Comparison of ENCODE assay signal across 8 mouse cellular contexts in genomic region chr17:46612820-46613219, GRCm38 (mm10). TPM values are rescaled to one million over a fixed set of nuclear protein-coding genes. Genes with fewer than 3 reads are reported as not detected.
A peak's percentile ranks its signal among the peaks of the same experiment; 100 is the strongest.
DNase-seq lines count a peak whose midpoint lies in the region; ATAC-seq and TF ChIP-seq lines count a peak whose summit lies in the region.

No protein-coding gene starts in this region.

- H3K27me3 ChIP-seq in heart, embryonic 10.5 days (ENCODE audit: insufficient read depth, poor library complexity, severe bottlenecking), result no peaks in the 10 kb centered on the region
- no peaks in the 10 kb centered on the region; the same call in 1 of the 2 replicates for H3K27me3 ChIP-seq in limb, embryonic 11.5 days (ENCODE audit: control insufficient read depth, insufficient read depth, low read length)

- peaks cover 13% of the 10 kb centered on the region for H3K36me3 ChIP-seq in heart, embryonic 10.5 days
- no peaks in the 10 kb centered on the region for H3K36me3 ChIP-seq in limb, embryonic 11.5 days (ENCODE audit: control insufficient read depth, insufficient read depth, low read length)

- TF ChIP-seq POLR2A in embryonic fibroblast, embryonic 13.5 days (IDR thresholded peaks at IDR 0.05; ENCODE audit: low read depth, low read length), result no peak

- no peak for ATAC-seq in limb, embryonic 11.5 days (ENCODE audit: insufficient number of reproducible peaks, low FRiP score, low TSS enrichment, low read depth)

- peak overlapping the region; percentile 15; the same call in 1 of the 2 replicates for H3K4me2 ChIP-seq in limb, embryonic 11.5 days (ENCODE audit: low read depth, severe bottlenecking)

- peaks cover 77% of the 10 kb centered on the region for H3K4me1 ChIP-seq in heart, embryonic 10.5 days
- H3K4me1 ChIP-seq in embryonic fibroblast, embryonic 13.5 days (ENCODE audit: control insufficient read depth, insufficient read depth, low read length), result peaks cover 29% of the 10 kb centered on the region
- H3K4me1 ChIP-seq in limb, embryonic 11.5 days (ENCODE audit: control insufficient read depth, insufficient read depth, low read length), result peaks cover 70% of the 10 kb centered on the region

- H3K27ac ChIP-seq in heart, embryonic 10.5 days, result peak overlapping the region; percentile 75
- H3K27ac ChIP-seq in embryonic fibroblast, embryonic 13.5 days (ENCODE audit: insufficient read depth, low read length), result peak overlapping the region; percentile 50
- H3K27ac ChIP-seq in limb, embryonic 11.5 days (replicated peaks; ENCODE audit: low read depth, low read length), result peak overlapping the region; percentile 68

- no peak overlapping the region for H3K4me3 ChIP-seq in heart, embryonic 10.5 days
- H3K4me3 ChIP-seq in embryonic fibroblast, embryonic 13.5 days (ENCODE audit: insufficient read depth, low read length), result no peak overlapping the region
- no peak overlapping the region for H3K4me3 ChIP-seq in limb, embryonic 11.5 days (ENCODE audit: low read depth, low read length)

- no peak for TF ChIP-seq CTCF in embryonic fibroblast, embryonic 13.5 days (IDR thresholded peaks at IDR 0.05; ENCODE audit: borderline replicate concordance, insufficient read depth, low read length)

- WGBS in heart, embryonic 10.5 days, result 43% methylated on average over 4 of the region's 4 CpGs
- WGBS in limb, embryonic 11.5 days, result 11% methylated on average over 4 of the region's 4 CpGs

- intact Hi-C loops in heart, postnatal 25 days (cut with DNase I), result no loop called here

- 0 out of 2 replicates have a peak overlapping the region, but pooled peaks have one; percentile 17 for H3K9ac ChIP-seq in limb, embryonic 11.5 days (ENCODE audit: low read length)

- H3K9me3 ChIP-seq in heart, embryonic 10.5 days, result no peaks in the 10 kb centered on the region
- no peaks in the 10 kb centered on the region for H3K9me3 ChIP-seq in limb, embryonic 11.5 days (ENCODE audit: control insufficient read depth, low read length)

- DNase-seq in heart, embryonic 10.5 days (ENCODE audit: low spot score), result no peak
- DNase-seq in heart, postnatal 25 days (ENCODE audit: low spot score), result no peak
- DNase-seq in 3T3-L1 (ENCODE audit: low read depth, low spot score), result peak; percentile 67
- DNase-seq in limb, embryonic 11.5 days (ENCODE audit: low spot score), result no peak
- no peak for DNase-seq in urinary bladder, adult 2 months (ENCODE audit: low spot score)
- DNase-seq in layer of hippocampus, adult 11-12 months (ENCODE audit: low spot score), result no peak
- no peak for DNase-seq in right cerebral cortex, adult 18-20 months

RNA-seq across cellular contexts. Expression of gene Ptk7, which starts 16.5 kb away (rescaled TPM):
- polyA plus RNA-seq in heart, embryonic 10.5 days (2016; fragmentation: Nextera tagmentation; extraction: Ambion mirVana), result 65.4 and 67.7 TPM in 2 replicates
- 1 to 10 TPM; 3.3 to 4.1 TPM for total RNA-seq in heart, postnatal 25 days (2021)
- 145 and 172 TPM in 2 replicates for polyA plus RNA-seq in embryonic fibroblast, embryonic 13.5 days (2011; ENCODE audit: insufficient read length, low read depth, missing spikeins)
- 50.3 and 60.4 TPM in 2 replicates for polyA plus RNA-seq in limb, embryonic 11.5 days (2014; fragmentation: Nextera tagmentation; extraction: Ambion mirVana)
- polyA plus RNA-seq in urinary bladder, adult 2 months (2012; rRNA removed), result 14.9 and 21.1 TPM in 2 replicates

RNA-seq across cellular contexts. Expression of gene Klc4, which starts 33.0 kb away (rescaled TPM):
- 21.1 and 22.5 TPM in 2 replicates for polyA plus RNA-seq in heart, embryonic 10.5 days (2016; fragmentation: Nextera tagmentation; extraction: Ambion mirVana)
- total RNA-seq in heart, postnatal 25 days (2021), result 10 to 100 TPM; 26.3 to 27.1 TPM
- polyA plus RNA-seq in embryonic fibroblast, embryonic 13.5 days (2011; ENCODE audit: insufficient read length, low read depth, missing spikeins), result 6.5 and 7.2 TPM in 2 replicates
- polyA plus RNA-seq in limb, embryonic 11.5 days (2014; fragmentation: Nextera tagmentation; extraction: Ambion mirVana), result 23.8 and 25.7 TPM in 2 replicates
- 16.5 and 21.6 TPM in 2 replicates for polyA plus RNA-seq in urinary bladder, adult 2 months (2012; rRNA removed)

RNA-seq across cellular contexts. Expression of gene Mrpl2, which starts 33.2 kb away (rescaled TPM):
- 131 and 151 TPM in 2 replicates for polyA plus RNA-seq in heart, embryonic 10.5 days (2016; fragmentation: Nextera tagmentation; extraction: Ambion mirVana)
- 100 to 1,000 TPM; 125 to 132 TPM for total RNA-seq in heart, postnatal 25 days (2021)
- 33.5 and 45.2 TPM in 2 replicates for polyA plus RNA-seq in embryonic fibroblast, embryonic 13.5 days (2011; ENCODE audit: insufficient read length, low read depth, missing spikeins)
- 106 and 126 TPM in 2 replicates for polyA plus RNA-seq in limb, embryonic 11.5 days (2014; fragmentation: Nextera tagmentation; extraction: Ambion mirVana)
- polyA plus RNA-seq in urinary bladder, adult 2 months (2012; rRNA removed), result 49.8 and 54.6 TPM in 2 replicates

RNA-seq across cellular contexts. Expression of gene Cul7, which starts 37.3 kb away (rescaled TPM):
- 44.8 and 51.3 TPM in 2 replicates for polyA plus RNA-seq in heart, embryonic 10.5 days (2016; fragmentation: Nextera tagmentation; extraction: Ambion mirVana)
- 10 to 100 TPM; 21.3 to 23.0 TPM for total RNA-seq in heart, postnatal 25 days (2021)
- polyA plus RNA-seq in embryonic fibroblast, embryonic 13.5 days (2011; ENCODE audit: insufficient read length, low read depth, missing spikeins), result 63.6 and 64.4 TPM in 2 replicates
- polyA plus RNA-seq in limb, embryonic 11.5 days (2014; fragmentation: Nextera tagmentation; extraction: Ambion mirVana), result 34.6 and 36.3 TPM in 2 replicates
- polyA plus RNA-seq in urinary bladder, adult 2 months (2012; rRNA removed), result 23.5 and 29.9 TPM in 2 replicates

RNA-seq across cellular contexts. Expression of gene Srf, which starts 56.8 kb away (rescaled TPM):
- polyA plus RNA-seq in heart, embryonic 10.5 days (2016; fragmentation: Nextera tagmentation; extraction: Ambion mirVana), result 10.9 and 15.7 TPM in 2 replicates
- 10 to 100 TPM; 98.7 to 99.3 TPM for total RNA-seq in heart, postnatal 25 days (2021)
- polyA plus RNA-seq in embryonic fibroblast, embryonic 13.5 days (2011; ENCODE audit: insufficient read length, low read depth, missing spikeins), result 50.9 and 61.2 TPM in 2 replicates
- polyA plus RNA-seq in limb, embryonic 11.5 days (2014; fragmentation: Nextera tagmentation; extraction: Ambion mirVana), result 8.3 and 9.8 TPM in 2 replicates
- 122 and 145 TPM in 2 replicates for polyA plus RNA-seq in urinary bladder, adult 2 months (2012; rRNA removed)
